Mouse (Mus musculus): ENCODE results near the gene Rnf220.

Gene Rnf220

DNA sequence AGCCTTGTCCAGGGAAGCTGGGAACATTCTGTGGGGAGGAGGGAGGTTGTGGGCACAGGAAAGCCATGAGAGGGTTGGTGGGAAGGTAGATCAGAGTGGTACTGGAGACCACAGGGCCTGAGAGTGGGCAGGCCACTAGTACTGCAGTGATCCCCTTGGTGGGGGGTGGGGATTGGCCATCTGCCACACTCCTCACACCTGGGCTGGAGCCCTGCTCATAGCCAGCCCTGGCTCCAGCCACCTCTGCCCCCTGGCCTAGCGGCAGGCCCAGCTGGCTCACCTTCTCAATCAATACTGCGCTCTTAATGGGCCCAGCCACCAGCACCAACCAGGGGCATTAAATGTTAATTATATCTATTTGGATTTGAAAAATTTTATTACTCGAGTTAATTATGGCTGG lies 166.7 kb downstream of the Rnf220 start:
- DNase-seq: no peak

DNA sequence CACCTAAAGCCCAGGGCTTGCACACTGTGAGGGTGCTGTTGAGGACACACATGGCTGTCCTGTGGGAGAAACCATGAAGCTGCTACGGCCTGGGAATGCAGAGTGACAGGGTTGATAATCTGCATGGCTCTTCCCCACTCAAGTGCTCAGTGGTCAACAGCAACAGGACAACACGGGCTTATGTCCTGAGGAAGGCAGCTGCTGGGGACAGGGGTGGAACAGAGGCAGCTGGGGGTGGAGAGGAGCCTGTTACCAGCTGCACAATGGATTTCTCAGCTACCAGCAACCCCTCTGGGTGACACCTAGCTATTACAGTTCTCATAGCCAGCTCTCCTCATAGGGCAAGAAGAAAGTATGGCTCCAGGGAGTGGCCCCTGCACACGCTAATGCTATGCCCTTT lies 169.9 kb downstream of the Rnf220 start:
- DNase-seq: no peak

DNA sequence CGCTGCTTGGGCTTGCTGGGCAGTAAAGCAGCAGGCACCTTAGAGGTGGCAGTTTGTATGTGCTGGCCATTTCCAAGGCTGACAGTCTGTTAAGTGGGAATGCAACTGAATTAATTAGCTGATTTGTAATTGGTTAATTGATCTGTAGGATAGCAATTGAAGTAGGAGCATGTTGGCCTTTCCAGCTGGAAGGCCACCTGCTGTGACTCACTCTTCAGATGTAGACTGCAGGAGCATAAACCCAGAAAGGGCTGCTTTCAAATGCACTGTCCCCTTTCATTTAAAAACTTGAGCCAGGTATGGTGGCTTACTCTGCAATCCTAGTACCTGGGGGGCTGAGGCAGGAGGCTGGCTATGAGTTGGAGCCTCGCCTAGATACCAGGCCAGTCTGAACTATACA lies 171.8 kb downstream of the Rnf220 start:
- no peak for DNase-seq

DNA sequence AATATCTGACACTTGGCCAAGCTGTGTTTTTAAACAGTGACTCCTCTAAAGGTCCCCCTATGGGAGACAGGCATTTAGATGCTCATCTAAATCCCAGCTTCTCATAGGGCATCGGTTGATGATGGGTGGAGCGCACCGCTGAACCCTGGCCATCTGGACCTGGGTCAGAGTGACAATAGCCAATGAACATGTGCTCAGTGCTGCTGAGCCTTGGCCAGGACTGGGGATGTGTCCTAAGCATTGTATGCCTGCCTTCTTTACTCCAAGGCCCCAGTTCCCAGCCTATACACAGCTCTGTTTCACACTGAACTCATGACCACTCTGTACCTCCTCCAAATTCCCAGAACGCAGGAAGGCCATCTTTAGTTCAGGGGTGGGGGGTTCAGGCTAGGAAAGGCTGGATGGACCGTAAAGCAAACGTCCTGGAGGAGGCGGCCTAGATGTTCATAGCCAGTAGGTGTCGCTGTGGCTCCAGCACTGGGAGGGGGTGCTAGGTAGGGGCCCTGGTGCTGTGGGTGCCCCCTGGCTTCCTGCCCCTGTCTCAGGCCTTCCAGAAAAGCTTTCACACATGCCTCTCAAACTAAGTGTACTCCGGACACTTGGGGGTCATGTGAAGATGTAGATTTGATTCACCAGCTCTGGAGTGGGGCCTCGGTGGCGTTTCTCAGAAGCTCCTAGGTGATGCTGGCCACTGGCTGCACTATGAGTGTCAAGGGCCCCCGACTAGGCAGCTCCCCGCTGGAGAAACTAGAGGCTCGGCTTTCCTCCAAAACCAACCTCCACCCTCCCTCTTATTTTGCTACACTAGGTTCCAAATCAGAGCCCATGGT lies 173.1 kb downstream of the Rnf220 start:
- peak; percentile 14 for DNase-seq

DNA sequence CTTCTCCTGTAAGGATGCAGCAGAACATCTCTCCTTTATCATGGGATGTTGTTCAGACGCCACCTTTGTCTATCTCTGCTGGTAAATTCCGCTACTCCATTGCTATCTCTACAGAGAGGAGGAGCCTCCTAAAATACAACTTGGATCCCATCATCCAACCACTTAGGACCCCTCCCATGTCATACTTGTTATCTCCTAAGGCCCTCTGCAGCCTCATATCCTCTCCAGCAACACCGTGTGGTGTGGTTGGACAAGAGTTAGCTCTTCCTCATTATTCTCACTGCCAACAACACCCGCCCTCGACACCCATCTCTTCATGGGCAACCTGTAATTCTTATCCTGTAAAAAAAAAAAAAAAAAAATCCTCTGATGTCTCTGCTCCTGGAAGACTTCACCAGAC lies 175.8 kb downstream of the Rnf220 start:
- DNase-seq: no peak

DNA sequence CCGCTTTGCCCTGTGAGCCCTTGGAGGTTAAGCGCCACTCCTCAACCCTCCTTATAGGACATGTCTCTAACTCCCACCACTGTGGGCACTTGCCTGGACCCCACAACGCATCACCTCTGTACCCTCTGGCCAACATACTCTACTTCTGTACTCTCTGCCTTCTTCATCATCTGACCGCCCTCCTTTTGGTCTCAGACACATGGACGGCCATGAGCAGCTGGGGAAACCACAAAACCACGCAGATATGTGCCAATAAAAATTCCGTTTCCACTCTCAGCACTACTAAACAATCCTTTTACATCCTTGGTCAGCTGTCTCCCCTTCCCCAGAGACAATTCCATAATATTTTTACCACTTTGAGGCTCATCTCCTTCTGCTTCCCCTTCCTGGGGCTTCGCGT lies 178.3 kb downstream of the Rnf220 start:
- no peak for DNase-seq

DNA sequence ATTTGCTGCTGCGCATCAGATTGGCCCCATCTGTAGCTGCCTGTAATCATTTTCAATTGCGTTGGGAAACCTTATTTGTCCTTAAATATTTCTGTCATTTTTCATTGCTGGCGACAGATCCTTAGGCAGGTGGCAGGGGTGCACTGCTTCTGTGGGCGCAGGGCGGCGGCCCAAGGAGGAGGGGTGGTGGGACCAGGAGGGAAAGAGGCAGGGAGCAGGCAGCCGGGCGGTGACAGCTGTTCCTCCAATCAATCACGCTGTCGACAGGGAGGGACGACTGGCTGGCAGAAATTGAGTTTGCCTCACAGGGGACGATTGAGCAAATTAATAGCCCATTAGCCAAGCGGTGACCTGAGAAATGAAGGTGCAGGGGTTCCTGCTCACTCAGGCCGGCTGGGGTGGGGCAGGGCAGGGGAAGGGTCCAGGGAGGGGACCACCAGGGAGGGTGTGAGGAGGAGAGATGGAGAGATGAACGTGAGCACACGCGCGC lies 179.1 kb downstream of the Rnf220 start:
- DNase-seq: no peak

DNA sequence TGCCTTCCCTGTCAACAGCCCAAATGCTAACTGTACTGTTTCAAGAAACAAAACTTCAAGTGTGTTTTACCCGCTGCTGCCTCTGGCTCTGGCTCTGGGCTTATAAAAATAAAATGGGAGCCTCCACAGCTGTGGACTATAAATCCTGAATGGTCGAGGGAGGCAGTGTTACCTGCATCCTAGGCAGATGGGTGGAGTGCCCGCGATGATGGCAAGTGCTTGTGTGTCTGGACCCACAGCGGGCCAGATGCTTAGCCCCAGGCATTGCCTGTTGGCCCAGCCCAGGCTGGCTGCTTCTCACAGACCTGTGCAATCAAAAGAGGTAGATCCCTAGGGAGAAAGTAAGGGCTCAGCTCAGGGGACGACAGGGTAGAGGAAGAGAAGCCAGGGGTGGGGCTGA lies 180.1 kb downstream of the Rnf220 start:
- no peak for DNase-seq

DNA sequence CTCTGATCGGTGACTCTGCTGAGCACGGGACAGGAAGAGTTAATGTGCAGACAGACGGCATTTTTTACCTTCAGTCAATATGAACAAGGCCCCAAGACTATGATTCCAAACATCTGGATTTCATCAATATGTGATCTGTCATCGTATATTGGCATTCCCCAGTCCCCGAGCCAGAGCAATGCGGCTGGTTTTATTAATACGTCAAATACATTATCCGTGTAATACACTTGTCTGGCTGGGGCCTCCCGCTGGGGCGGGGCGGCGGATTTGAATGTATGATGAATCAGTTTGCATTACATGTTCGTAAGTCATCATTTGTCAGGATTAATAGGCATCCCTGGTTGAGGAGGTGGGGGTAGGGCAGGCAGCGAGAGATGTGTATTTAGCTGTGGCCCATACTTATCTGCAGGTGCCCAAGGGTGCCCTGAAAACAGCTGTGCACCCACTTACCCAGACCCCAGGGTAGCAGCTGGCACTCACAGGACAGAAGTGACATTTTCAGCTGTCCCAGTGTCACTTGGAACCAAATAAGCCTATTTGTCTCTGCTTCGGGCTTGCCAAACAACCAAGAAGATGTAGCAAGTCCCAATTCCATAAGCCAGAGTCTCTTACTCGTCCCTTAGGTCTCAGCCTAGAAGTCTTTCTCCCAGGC lies 181.9 kb downstream of the Rnf220 start:
- no peak for DNase-seq

DNA sequence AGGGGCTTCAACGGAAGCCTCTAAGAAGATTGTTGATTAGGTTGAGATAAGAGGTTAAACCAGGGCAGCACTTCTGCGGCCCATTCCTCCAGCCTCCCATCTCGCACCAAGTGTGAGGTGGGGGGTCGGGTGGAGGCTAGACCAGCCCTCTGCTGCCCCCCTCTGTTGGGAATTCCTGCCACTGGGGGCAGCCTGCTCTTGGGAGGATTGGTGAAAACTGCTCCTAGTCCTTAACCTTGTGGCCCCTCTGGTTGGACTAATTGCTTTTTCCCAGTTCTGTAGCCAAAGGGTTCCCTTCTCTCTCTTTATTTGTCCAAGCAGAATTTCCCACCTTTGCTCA lies 183.8 kb downstream of the Rnf220 start:
- no peak for DNase-seq

DNA sequence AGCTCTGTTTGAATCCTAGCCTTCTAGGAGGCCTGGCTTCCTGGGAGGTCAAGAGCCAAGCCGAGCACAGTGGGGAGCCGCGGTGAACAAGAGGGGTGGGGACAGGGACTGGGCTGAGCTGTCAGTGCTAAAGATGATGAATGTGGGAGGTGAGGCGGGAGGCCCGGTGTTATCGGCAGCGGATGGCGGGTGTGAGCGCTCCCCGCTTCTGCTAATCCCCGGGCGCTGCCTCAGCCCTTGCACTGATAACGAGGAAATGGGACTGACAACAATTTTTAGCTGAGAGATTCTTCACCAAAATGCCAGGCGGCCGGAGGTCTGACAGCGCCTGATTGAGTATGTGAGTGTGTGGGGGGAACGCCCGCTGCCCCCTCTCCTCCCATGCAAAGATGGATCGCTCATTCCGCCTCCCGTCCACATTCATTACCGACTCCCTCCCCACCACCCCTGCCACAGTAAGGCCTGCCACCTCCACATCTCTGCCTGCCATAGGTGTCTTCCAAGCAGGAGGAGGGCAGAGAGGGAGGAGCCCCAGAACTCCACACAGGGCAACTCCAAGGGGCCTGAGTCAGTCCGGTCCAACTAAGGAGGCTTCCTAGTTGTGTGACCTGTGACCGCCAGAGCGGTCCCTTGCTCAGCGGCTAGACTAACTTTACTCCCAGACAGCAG lies 184.3 kb downstream of the Rnf220 start:
- no peak for DNase-seq

DNA sequence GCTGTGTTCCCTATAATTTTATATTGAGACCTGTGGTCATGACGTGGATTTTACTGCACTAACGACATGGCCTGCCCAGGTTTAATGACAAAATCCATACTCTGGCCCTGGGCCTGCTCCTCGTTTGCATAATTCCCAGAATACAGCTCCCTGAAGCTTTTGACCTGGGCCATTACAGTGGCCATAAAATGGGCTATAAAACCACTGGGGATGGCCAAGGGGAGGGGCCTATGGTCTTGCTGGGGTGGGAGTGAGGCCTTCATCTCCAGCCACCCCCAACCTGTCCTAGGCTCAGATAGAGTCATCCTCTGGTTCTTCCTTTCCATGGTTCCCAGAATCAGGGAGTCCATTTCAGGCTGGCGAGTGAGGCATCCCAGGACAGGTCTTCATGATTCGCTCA lies 185.0 kb downstream of the Rnf220 start:
- no peak for DNase-seq

DNA sequence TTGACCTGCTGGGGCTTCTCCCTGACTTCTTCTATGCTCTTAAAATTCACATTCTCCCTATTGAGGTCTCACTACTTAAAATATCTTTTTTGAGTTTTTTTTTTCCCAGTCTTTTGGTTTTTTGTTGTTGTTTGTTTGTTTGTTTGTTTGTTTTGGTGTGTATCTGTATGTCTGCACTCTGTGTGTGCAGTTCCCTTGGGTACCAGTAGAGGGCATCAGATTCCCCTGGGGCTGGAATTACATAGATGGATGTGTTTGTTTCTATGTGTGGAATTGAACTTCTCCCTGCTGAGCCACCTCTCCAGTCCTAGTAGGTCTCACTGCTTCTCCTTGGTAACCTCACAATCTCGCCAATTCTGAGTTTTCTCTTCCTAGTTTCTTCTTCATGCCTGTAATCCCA lies 187.4 kb downstream of the Rnf220 start:
- DNase-seq: no peak

DNA sequence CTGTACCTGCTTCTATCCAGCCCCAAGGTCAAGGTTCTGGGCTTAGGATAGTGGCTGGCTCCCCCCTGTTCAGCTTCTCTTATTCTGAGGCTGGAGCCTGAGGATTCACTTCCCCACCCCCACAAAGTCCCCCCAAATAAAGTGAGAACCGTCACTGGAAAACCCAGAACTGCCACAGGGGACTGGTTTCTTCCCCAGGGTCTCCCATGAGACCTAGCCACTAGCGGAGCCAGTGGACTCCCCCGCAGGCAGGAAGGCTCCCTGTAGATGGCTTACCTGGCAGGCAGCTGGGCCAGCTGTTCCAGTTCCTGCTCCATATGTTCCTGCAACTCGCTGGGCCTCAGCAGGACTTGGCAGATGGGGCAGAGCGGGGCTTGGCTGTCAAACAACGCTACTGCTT lies 189.6 kb downstream of the Rnf220 start:
- no peak for DNase-seq

DNA sequence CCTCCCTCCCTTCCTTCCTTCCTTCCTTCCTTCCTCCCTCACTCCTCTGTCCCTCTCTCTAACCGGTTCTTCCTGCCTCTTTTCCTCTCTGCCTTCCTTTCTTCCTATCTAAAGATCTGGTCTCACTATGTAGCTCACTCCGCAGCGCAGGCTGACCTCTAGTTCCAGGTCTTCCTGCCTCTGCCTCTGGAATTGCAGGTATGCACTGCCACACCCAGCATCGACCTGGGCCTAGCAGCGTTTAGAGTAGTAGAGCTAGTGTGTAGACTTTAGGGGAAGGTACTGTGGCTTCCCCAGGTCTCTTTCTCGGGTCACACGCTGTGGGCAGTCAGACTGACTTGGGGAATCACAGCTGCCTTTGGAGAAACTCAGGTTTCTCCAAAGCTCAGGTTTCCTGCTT lies 191.4 kb downstream of the Rnf220 start:
- no peak for DNase-seq

DNA sequence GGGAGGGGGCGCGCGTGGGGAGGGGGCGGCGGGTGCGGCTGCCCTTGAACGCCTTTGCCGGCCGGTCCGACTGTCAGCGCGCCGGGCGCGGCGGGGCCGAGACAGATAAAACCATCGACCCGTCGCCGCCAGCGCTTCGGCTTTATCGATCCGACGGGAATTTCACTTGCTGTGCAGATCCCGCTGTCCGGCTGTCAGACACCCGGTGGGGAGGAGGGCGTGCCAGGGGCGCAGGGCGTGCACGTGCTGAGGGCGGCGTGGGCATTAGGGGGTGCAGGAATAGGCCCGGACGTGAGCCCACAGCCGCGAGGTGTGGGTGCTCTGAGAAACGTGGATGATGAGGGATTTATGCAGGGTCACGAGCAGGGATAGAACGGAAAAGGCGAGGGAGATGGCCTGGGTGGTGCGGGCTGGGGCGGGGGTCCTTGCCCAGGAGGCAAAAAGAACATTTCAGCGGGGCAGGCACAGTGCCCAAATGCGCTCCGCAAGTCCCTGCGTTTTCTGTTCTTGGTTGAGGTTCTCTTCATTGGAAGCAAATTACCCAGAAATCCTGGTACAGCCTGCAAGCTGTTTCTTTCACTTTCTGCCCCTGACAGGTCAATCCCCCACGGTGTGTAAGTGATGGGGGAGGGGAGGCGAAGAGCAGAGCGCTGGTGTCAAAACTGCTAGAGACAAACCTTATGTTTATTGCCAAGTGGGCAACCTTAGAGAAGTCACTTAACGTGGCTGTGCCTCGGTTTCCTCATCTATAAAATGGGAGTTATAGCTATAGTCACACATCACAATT lies 192.4 kb downstream of the Rnf220 start:
- no peak for DNase-seq

DNA sequence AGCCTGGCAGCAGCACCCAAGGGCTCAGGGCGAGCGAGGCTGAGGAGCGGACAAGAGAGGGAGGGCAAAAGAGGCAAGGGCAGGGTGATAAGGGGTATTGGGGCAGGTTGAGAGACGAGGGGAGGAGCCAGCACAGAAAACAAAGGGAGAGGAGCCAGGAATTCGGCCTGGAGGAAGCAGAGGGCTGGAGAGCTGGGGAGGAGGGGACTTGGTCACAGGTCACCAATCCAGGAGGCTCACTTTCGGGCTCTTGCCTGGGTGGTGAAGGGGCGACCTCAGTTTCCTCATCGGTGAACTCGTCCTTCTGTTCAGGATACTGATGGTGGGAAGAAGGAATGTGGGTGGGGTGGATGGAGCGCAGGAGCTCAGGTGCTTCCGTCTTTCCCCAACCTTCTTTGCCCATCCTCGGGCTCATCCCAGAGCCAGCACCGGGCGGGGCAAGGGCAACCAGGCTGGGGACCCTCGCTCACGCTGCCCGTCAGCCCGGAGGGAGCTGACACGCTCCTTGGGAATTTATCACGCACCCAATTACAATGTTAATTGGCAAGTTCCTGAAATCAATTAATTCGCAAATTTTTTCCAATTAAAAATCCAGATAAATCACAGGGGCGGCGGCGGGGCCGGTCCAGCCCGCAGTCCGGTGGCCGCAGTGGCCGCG lies 193.1 kb downstream of the Rnf220 start:
- DNase-seq: no peak

DNA sequence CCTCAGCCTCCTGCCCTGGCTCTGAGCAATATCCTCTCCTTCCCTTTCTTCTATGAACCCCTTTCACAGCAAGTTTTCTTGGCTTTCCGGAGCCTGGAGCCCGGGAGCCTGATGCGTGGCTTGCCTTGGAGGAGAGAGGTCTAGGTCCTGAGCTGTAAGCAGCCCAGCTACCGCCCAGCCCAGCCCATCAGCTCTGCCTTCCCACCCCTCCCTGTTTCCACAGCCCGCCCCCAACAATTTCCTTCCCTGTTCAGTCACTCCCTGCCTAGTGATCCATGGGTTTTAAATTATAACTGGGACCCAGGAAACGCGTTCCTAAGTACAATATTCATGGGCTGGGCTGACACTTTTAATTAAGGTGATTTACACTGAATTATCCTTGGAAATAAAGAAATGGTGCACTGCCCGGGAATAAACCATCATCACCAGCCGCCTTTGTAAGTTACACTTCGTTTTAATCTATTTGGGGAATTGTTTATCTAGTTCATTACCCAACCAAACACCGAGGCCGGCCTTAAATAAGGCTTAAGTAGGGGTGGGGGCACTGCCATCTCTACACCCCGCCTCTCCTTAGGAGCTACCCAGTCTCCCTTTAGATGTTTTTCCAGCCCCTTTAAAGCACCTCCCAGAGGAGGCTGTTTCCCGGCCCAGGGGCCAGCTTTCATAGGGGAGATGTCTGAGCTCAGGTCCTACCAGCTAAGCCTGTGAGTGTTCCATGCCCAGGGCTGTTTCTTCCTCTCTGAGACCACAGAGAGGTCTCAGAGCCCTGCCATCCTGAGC lies 194.6 kb downstream of the Rnf220 start:
- DNase-seq: no peak

DNA sequence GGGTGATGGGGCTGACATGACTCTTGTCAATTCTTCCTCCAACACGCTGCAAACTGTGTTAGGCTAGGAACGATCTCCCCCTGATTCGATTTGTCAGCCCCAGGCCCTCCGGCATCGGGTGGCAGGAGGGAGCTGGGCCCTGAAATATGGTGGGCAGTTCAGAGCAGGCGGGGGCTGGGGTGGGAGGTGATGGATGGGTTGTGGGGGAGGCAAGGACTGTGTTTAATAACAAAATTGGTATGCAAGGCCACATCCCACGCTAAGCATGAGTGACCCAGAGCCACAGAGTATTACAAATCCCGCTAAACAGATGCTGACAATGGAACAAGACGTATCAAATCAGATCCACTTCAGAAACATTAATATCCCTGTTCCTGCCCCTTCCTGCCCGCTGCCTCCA lies 196.9 kb downstream of the Rnf220 start:
- DNase-seq: no peak

DNA sequence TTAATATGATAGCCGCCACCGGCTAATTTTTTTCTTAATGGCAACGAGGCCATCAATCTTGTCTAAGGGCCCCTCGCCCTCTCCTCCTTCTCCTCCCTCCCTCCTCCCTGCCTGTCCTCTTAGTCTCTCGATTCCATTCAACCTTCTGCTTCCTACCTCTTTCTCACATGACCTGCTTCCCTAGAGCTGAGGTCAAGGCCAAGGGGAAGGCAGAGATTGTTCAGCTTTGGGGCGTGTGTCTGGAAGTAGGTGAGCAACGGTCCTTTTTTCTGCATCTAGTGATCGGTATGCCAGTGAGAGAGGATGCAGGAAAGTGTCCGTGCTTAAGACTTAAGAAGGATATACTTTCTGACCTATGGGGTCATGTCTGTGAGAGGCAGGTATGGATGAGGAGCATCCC lies 199.0 kb downstream of the Rnf220 start:
- DNase-seq: no peak

DNA sequence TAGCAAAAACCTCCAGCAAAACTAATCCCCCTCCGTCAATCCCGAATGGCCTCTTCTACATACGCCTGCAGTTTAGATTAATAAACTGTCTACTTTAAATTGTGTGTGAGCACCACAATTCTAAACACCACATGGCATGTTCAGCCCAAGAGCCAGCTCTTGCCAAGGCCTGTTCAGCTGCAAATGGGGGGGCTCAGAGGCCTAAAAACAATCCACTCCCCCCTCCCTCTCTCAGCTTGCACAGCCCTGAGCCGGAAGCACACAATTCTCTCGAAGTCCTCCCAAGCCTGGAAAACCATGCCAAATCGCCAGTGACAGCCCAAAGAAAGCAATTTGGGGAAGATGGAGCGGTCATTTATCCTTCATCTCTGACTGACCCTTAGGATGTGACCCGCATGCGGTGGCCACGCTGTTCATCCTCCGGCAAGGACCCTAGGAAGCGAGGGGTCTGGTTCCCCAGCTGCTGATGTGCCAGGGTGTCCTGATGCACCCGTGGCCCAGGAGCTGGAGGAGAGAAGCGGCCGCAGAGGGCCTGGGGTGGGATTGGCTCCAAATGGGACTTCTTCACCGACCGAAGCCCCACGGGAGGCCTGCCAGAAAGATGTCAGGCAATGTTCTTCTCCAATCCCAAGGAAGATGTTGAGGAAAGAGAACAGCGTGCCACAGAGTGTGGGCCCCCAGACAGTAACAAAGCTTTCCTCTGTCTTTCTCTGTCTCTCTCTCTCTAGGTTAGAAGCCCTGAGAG lies 199.8 kb downstream of the Rnf220 start:
- DNase-seq: no peak

All from cerebellum, adult 11 months (tissue).